Mouse (Mus musculus): ENCODE measurements around the gene Mpdu1. TPM values are rescaled to one million over a fixed set of nuclear protein-coding genes. Genes with fewer than 3 reads are reported as not detected.
"Not testable (repeated sequence)": the region's sequence is repeated elsewhere in the genome, so short reads cannot be mapped to it uniquely, and the experiment has no call there.

The Mpdu1 gene
- total RNA-seq, 2 experiments from 2014 or later, result 114 to 116 TPM

DNA sequence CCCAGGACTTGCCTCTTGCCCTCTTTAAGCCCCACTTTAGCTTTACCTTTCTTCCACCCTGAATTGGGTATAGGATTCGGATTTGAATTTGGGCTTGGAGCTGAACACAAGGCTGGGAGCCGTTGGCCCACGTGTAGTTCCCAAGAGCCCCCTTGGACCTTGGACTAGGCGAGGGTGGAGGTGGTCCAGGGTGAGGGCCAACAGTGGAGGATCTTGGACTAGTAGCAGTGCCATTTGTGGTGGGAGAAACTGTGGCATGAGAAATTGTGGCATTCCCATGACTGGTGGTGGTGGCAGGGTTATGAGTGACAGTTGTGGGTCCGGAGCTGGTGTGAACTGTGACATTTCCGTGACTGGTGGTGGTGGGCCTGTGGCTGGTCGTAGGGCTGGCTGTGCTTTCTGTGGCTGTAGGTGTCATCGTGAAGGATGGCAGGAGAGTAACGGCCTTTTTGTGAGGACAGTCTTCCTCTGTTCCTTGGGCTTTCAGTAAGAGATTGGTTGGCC is 3.1 kb upstream of the Mpdu1 start:
- DNase-seq, result no peak

- DNase-seq, result no peak
Measured at GRCm38 (mm10) chr11:69664841-69665240, 2.4 kb upstream of the Mpdu1 start.

DNA sequence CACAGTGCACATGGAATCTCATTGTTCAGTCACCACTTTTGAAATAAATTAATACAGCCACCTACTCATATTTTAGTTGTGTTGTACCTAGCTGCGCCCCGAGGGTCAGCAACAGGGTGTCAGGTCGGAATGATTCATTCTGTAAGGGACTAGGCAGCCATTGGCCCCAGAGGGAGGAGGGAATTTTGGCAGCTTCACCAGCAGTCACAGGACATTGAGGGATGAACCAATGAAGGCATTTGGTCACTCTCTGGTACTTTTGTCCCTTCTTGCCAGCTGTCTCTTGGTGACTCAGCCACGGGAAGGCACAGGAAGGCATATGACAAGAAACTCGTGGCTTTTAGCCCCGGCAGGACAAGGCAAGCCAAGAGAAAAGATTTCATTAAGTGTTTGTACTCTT is 1.4 kb upstream of the Mpdu1 start:
- DNase-seq, result peak; percentile 72

DNA sequence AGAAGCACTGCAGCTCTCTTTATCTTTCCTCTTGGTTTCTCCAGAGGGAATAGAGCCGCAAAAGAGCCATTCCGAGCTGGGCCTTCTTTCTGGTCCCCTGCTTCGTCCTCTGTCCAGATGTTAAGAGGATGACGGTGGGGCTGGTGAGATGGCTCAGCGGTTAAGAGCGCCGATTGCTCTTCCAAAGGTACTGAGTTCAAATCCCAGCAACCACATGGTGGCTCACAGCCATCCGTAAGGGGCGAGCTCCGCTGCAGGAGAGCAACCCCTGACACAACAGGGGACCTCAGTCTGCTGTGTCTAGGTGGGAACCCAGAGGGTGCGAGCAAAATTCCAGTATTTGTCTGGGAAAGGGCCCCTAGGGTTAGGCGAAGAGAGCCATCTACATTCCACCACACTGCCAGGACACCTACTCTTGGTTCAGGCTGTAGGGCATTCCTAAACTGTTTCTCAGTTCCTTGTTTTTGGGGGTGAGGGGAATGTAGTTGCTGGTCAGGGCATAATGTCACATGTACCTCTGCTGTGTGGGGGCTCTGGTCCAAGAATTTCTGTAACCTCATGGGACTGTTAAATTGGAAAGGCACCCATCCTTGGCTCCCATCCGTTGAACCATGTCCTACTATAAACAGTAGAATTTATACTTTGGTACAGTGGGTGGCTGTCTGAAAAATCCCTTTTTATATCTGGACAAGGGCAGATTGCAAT is 677 bp upstream of the Mpdu1 start:
- no peak for DNase-seq

GRCm38 (mm10) chr11:69661221-69661881 is 1.1 kb downstream of the Mpdu1 start:
- DNase-seq, result peak; percentile 70

DNA sequence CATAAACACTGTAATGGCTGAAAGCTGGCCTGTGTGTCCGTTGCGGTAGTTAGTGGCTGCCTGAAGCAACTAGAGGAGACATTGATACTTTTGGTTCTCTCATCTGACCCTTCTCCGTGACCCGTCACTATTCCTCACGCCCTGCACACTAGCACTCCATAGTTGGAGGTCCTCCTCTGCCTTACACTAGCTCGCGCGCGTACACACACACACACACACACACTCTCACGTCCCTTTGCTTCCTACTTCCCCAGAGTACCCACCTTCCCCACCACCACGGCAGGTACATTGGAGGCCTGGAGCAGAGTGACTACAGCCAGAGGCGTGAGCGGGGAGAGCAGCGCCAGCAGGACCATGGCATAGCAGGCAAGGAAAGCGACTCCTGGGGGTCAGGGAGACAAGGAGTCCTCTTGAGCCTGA is 5.0 kb downstream of the Mpdu1 start:
- no peak for DNase-seq

DNA sequence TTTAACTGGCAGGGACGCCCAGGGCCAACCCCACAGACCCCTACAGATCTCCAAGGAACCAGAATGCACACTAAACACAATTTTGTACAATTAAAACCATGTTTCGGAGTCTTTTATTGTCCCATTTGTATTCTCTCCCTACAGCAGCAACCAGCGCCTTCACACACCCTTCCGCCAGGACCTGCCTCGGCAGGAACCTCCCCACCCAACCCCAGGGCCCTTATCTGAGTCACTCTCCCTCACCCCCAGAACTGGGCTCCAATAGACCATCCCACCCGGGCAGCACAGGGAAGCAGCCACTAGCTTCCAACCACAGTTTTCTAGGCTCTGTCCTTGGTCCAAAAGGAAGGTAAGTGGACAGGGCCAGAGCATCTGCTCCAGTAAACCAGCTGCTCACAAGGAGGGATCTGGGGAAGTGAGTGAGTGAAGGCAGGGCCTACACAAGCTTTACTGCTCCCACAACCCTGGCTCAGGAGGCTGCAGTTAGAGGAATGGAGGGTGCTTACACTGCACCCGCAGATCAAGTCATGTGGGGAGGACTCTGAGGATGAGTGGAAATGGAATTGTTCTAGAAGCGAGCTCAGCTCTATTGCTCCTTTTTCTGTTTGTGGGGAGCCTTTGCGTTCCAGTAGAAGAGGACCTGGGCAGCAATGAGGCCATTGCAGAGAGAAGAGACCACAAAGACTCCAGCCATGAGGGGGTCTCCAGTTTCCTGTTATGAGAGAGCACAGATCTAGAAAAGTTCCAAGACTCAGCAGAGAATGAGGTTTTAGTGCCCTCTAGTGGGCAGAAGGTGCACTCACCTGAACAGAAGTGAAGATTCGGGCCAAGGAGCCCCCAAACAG is 5.6 kb downstream of the Mpdu1 start:
- DNase-seq, result peak; percentile 59

GRCm38 (mm10) chr11:69656065-69656455 is 6.4 kb downstream of the Mpdu1 start:
- no peak for DNase-seq

DNA sequence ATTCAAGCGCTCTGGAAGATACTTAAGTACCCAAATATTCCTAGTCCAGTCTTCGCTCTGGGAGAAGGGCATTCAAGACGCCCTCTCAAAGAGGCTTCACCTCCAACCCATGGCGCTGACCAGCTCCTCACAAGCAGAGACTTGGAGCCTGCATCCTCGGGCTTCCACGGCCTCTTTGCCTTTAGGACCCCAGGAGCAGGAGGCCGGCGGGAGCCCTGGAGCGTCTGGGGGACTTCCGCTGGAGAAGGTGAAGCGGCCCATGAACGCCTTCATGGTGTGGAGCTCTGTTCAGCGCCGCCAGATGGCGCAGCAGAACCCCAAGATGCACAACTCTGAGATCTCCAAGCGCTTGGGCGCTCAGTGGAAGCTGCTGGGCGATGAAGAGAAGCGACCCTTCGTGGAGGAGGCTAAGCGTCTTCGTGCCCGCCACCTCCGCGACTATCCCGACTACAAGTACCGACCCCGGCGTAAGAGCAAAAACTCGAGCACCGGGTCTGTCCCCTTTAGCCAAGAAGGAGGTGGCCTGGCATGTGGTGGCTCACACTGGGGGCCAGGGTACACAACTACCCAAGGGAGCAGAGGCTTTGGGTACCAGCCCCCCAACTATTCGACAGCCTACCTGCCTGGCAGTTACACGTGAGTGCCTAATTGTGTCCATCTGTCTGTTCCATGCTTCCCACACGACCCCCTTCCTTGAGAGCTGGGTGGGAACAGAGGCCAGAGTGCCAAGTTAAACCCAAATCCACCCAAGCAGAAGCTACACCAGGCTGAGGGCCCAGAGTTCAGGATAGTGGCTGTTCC is 7.0 kb downstream of the Mpdu1 start, which contains the start of gene Sox15:
Gene Sox15 (plus strand): TSS at position 51 of the 801 bp plus-strand sequence.
- peak; percentile 78 for DNase-seq

DNA sequence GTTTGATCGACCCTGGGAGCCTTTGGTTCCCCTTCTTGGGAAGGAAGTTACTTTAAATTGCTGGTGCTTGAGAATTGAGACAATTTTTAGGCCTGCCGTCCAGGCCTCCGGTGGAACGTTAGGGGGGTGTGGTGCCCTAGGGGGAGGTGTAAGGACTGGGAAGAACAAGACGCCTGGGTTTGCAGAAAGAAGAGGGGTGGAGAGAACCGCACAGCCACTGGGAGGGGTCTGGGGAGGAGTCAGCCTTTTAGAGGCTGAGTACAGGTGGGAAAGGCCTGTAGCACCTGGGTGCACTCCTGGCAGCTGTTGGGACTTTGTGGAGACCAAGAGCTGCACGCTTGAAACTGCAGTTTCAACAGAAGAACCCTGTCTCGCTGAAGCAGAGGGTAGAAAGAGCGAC is 7.7 kb downstream of the Mpdu1 start:
- DNase-seq, result no peak

- no peak for DNase-seq
Measured at GRCm38 (mm10) chr11:69653399-69653798, 9.0 kb downstream of the Mpdu1 start.

DNA sequence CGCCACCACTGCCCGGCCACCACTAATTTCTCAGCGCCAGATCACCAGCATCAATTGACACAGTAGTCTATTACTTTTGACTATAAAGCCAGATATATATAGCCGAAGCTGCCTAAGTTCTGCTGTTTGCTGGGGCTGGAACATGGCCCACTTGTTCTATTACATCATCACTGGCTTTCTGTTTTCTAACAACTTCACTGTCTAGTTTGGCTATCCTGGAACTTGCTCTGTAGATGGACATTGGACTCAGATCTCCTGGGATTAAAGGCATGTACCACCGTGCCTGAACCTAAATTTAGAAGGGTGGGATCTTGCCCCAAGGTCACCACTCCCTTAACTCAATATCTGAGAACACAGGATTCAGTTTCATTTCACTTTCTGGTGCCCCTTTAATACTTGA is 16.6 kb downstream of the Mpdu1 start:
- DNase-seq, result no peak

GRCm38 (mm10) chr11:69635471-69635870 is 27.0 kb downstream of the Mpdu1 start:
- no peak for DNase-seq

- no peak for DNase-seq
Measured at GRCm38 (mm10) chr11:69633128-69633866, 29.1 kb downstream of the Mpdu1 start.

DNA sequence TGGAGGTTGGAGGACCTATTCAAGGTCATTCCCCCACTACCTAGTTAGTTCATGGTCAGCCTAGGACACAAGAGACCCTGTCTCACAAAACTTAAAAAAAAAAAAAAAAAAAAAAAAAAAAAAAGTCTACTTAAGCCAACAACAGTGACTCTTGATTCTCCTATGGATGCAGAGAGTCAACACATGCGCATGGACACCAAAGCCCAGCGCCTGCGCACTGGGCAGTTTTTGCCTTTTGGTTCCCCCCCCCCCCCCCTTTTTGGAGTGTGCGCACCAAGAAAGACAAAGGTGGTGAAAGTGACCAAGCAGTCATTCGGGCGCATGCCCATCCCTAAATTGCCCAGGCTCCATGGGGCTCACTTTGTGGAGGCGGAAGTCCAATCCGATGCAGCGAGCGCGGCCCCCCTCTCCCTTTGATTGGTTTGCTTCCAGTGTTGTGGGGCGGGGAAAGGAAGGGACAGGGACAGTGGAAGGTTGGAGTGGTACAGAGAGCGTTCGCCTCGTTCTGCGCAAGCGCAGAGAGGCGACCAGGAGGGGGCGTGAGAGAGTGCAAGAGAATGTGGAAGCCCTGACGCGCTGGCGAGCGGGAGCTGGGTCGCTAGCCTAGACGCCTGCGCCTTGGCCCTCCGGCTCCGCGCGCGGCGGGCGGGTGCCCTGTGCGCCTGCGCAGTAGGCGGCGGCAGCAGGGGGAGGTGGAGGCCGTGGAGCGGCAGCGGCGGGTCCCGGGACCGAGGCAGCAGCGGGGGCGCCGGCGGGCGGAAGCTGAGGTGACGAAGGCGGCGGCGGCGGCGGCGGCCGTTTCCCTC is 30.0 kb downstream of the Mpdu1 start, which contains the start of gene Fxr2:
Gene Fxr2 (plus strand): TSS at position 707 of the 806 bp plus-strand sequence.
- peak; percentile 100 for DNase-seq

DNA sequence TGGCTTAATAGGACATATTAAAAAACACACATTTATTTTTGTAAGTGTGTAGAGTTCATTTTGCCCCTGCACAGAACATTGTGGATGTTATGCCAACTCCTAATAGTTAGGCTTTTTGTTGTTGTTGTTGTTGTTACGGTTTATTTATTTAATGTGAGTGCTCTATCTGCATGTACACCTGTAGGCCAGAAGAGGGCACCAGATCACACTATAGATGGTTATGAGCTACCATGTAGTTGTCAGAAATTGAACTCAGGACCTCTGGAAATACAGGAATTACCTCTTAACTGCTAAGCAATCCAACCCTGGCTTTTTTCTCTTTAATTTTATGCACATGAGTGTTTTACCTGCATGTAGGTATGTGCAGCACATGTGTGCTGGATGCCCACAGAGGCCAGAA is 32.6 kb downstream of the Mpdu1 start:
- DNase-seq, result no peak

- peak; percentile 86 for DNase-seq
Measured at GRCm38 (mm10) chr11:69628286-69628685, 34.2 kb downstream of the Mpdu1 start.

DNA sequence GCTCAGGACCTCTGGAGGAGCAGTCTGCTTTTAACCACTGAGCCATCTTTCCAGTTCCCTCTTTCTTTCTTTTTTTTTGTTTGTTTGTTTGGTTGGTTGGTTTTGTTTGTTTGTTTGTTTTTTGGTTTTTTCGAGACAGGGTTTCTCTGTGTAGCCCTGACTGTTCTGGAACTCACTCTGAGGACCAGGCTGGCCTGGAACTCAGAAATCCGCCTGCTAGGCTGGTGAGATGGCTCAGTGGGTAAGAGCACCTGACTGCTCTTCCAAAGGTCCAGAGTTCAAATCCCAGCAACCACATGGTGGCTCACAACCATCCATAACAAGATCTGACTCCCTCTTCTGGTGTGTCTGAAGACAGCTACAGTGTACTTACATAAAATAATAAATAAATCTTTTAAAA is 38.1 kb downstream of the Mpdu1 start:
- not testable (repeated sequence) for DNase-seq

GRCm38 (mm10) chr11:69623006-69623405 is 39.4 kb downstream of the Mpdu1 start:
- DNase-seq, result no peak

- no peak for DNase-seq
Measured at GRCm38 (mm10) chr11:69622406-69622805, 40.0 kb downstream of the Mpdu1 start.
